ENCODE assay signal across 8 mouse cellular contexts in the genomic region with DNA sequence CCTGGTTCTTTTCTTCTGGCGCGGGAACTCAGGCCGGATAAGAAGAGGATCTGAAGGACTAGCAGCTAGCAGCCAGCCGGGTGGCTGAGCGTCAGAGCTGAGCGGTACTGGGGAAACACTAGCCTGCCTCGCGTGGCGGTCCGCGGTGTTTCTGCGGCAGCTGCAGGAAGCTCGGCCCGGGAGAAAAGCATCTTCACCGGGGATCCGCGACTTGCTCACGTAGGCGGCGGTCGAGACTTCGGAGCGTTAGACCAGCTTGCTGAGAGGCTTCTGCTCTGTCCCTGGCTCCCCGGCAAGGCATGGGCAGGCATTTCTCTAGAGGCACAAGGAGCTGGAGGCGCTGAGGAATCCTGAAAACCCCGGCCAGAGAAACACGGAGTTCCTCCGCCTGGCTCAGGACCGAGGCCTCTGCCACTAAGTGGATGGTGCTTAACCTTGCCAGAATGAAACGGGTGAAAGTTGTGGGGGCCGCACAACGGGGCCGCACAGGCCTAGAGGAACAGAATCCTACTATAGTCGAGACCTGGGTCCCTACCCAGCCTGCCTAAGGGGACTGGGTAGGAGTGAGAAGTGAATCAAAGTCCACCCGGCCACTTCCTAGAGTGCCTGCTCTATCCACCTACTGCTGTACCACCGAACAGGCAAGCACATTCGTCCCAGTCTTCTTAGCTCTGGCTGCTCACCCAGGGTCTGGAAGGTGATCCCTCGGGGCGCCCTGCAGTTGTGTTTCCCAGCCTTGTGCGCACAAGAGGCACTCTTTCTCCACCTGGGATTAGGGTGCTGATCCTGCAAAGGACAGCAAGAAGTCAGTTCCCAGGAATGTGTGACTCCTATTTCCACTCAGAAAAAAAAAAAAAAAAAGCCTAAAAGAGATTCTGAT. TPM values are rescaled to one million over a fixed set of nuclear protein-coding genes. Genes with fewer than 3 reads are reported as not detected.
DNase-seq lines count a peak whose midpoint lies in the region; ATAC-seq lines count a peak whose summit lies in the region.
"Had no signal": no experiment of that assay in that cellular context is flagged by ENCODE, and none has a peak within 500 bp of the region (broad histone marks: within the 10 kb centered on the region; RNA-seq: fewer than 3 reads in every experiment).

No protein-coding gene starts in this region.

- ATAC-seq in embryonic facial prominence, embryonic 14.5 days (ENCODE audit: low read depth) = no peak
- peak; percentile 59; the same call in 1 of the 2 replicates for ATAC-seq in hindbrain, embryonic 14.5 days (ENCODE audit: low FRiP score)

- H3K36me3 ChIP-seq in embryonic facial prominence, embryonic 14.5 days (ENCODE audit: control insufficient read depth, insufficient read depth, low read length) = no peaks in the 10 kb centered on the region
- H3K36me3 ChIP-seq in hindbrain, embryonic 14.5 days (replicated peaks; ENCODE audit: control insufficient read depth, insufficient read depth) = no peaks in the 10 kb centered on the region

- WGBS in embryonic facial prominence, embryonic 14.5 days = 3% methylated on average over 36 of the region's 40 CpGs
- WGBS in hindbrain, embryonic 14.5 days = 1% methylated on average over 40 of the region's 40 CpGs

- H3K4me2 ChIP-seq in embryonic facial prominence, embryonic 14.5 days (ENCODE audit: low read depth, low read length) = peak overlapping the region; percentile 87
- H3K4me2 ChIP-seq in hindbrain, embryonic 14.5 days (replicated peaks) = peak overlapping the region; percentile 27

- no peaks in the 10 kb centered on the region for H3K9me3 ChIP-seq in embryonic facial prominence, embryonic 14.5 days (ENCODE audit: control insufficient read depth, low read length)
- H3K9me3 ChIP-seq in hindbrain, embryonic 14.5 days (ENCODE audit: control insufficient read depth, low read length) = no peaks in the 10 kb centered on the region

- peak overlapping the region; percentile 43 for H3K9ac ChIP-seq in embryonic facial prominence, embryonic 14.5 days (ENCODE audit: low read depth, low read length)
- no peak overlapping the region for H3K9ac ChIP-seq in hindbrain, embryonic 14.5 days

- H3K27me3 ChIP-seq in embryonic facial prominence, embryonic 14.5 days (replicated peaks; ENCODE audit: control insufficient read depth, insufficient read depth, low read length) = peaks cover 77% of the 10 kb centered on the region
- H3K27me3 ChIP-seq in hindbrain, embryonic 14.5 days (ENCODE audit: control insufficient read depth, insufficient read depth, low read length) = peaks cover 79% of the 10 kb centered on the region

- peaks cover 11% of the 10 kb centered on the region; the same call in 1 of the 2 replicates for H3K4me1 ChIP-seq in embryonic facial prominence, embryonic 14.5 days (ENCODE audit: control insufficient read depth, insufficient read depth, low read length)
- peaks cover 21% of the 10 kb centered on the region for H3K4me1 ChIP-seq in hindbrain, embryonic 14.5 days (replicated peaks; ENCODE audit: control insufficient read depth, insufficient read depth, low read length)

- intact Hi-C loops in left cerebral cortex, postnatal 14 days (cut with DNase I) = loop anchor here (10.0 kb wide), 1 partner anchor 338 kb away; no protein-coding TSS in a partner anchor

- H3K4me3 ChIP-seq in embryonic facial prominence, embryonic 14.5 days (ENCODE audit: low read depth, low read length) = peak overlapping the region; percentile 31
- 0 out of 2 replicates have a peak overlapping the region, but pooled peaks have one; percentile 0 for H3K4me3 ChIP-seq in hindbrain, embryonic 14.5 days (replicated peaks; ENCODE audit: low read length)

- H3K27ac ChIP-seq in embryonic facial prominence, embryonic 14.5 days (replicated peaks; ENCODE audit: low read depth, low read length) = no peak overlapping the region
- H3K27ac ChIP-seq in hindbrain, embryonic 14.5 days = no peak overlapping the region

- peak; percentile 30 to 58 for DNase-seq in left cerebral cortex, postnatal 14 days (ENCODE audit: low spot score in 2 of 2)
- DNase-seq in left cerebral cortex, adult 8-10 months (ENCODE audit: low spot score in 2 of 2) = no peak
- DNase-seq in embryonic facial prominence, embryonic 14.5 days (ENCODE audit: low spot score) = peak; percentile 58
- DNase-seq in hindbrain, embryonic 14.5 days (ENCODE audit: low spot score) = no peak
- peak; percentile 64 for DNase-seq in neural tube, embryonic 10.5 days (ENCODE audit: extremely low spot score, low spot score)
- DNase-seq in urinary bladder, adult 2 months (ENCODE audit: low spot score) = no peak
- DNase-seq in gastrocnemius, adult 8-10 months (ENCODE audit: low spot score in 2 of 2) = no peak

RNA-seq across cellular contexts. Expression of gene Foxl2, which starts 2.7 kb away (rescaled TPM):
- total RNA-seq in left cerebral cortex, postnatal 14 days (2021) = 1 to 10 TPM in 1 of 2 experiments, under 1 TPM in 1; 0.86 to 1.7 TPM
- 1 to 10 TPM in 1 of 4 experiments, under 1 TPM in 3; 0.72 to 1.1 (median 0.90) TPM for total RNA-seq in left cerebral cortex, adult 8-10 months (2022)
- polyA plus RNA-seq in embryonic facial prominence, embryonic 14.5 days (2014; fragmentation: Nextera tagmentation; extraction: Ambion mirVana) = 1.0 and 1.5 TPM in 2 replicates
- 0.90 and 0.98 TPM in 2 replicates for polyA plus RNA-seq in hindbrain, embryonic 14.5 days (2014; fragmentation: Nextera tagmentation; extraction: Ambion mirVana)
- polyA plus RNA-seq in urinary bladder, adult 2 months (2012; rRNA removed) = not detected in 2 replicates
- not detected for total RNA-seq in gastrocnemius, adult 8-10 months (2022)

RNA-seq across cellular contexts. Expression of gene Faim, which starts 33.8 kb away (rescaled TPM):
- 10 to 100 TPM; 29.8 to 36.6 TPM for total RNA-seq in left cerebral cortex, postnatal 14 days (2021)
- total RNA-seq in left cerebral cortex, adult 8-10 months (2022) = 10 to 100 TPM; 27.0 to 36.2 (median 30.2) TPM
- 39.7 and 43.5 TPM in 2 replicates for polyA plus RNA-seq in embryonic facial prominence, embryonic 14.5 days (2014; fragmentation: Nextera tagmentation; extraction: Ambion mirVana)
- polyA plus RNA-seq in hindbrain, embryonic 14.5 days (2014; fragmentation: Nextera tagmentation; extraction: Ambion mirVana) = 114 and 124 TPM in 2 replicates
- 12.8 and 15.8 TPM in 2 replicates for polyA plus RNA-seq in urinary bladder, adult 2 months (2012; rRNA removed)
- 1 to 10 TPM in 2 of 4 experiments, under 1 TPM in 2; 0.82 to 2.5 (median 1.4) TPM for total RNA-seq in gastrocnemius, adult 8-10 months (2022)

RNA-seq across cellular contexts. Expression of gene 7420426K07Rik, which starts 49.5 kb away (rescaled TPM):
- total RNA-seq in left cerebral cortex, postnatal 14 days (2021) = not detected
- not detected for total RNA-seq in left cerebral cortex, adult 8-10 months (2022)
- polyA plus RNA-seq in embryonic facial prominence, embryonic 14.5 days (2014; fragmentation: Nextera tagmentation; extraction: Ambion mirVana) = not detected in 2 replicates
- not detected in 2 replicates for polyA plus RNA-seq in hindbrain, embryonic 14.5 days (2014; fragmentation: Nextera tagmentation; extraction: Ambion mirVana)
- not detected in 2 replicates for polyA plus RNA-seq in urinary bladder, adult 2 months (2012; rRNA removed)
- total RNA-seq in gastrocnemius, adult 8-10 months (2022) = not detected
- total RNA-seq: left cerebral cortex, postnatal 25 days had no signal

Comparison
In these comparisons a context has a peak if more than half of its experiments do, and no peak if none do; other contexts are left out.
1. DNase-seq: peak in left cerebral cortex, postnatal 14 days (2 of 2), embryonic facial prominence, embryonic 14.5 days (single experiment) and neural tube, embryonic 10.5 days (single experiment); none in left cerebral cortex, adult 8-10 months (0 of 2), hindbrain, embryonic 14.5 days (single experiment), urinary bladder, adult 2 months (single experiment) and gastrocnemius, adult 8-10 months (0 of 2).
2. RNA of gene Faim, which starts 33.8 kb away (total RNA-seq): 29.8 to 36.6 TPM in left cerebral cortex, postnatal 14 days and 27.0 to 36.2 TPM in left cerebral cortex, adult 8-10 months; 0.82 to 2.5 TPM in gastrocnemius, adult 8-10 months; every median in the first group is over 4 times any median in the second.